Mouse (Mus musculus): Measurements from ENCODE around the gene Rln3.

- TF ChIP-seq EP300 (IDR thresholded peaks at IDR 0.05; ENCODE audit: low read depth) (no peak), CTCF (IDR thresholded peaks at IDR 0.05; ENCODE audit: low read depth) (peak; percentile 97)
Observed at GRCm38 (mm10) chr8:84009876-84010275, 34.9 kb downstream of the Rln3 start.
